Mouse (Mus musculus) right cerebral cortex, postnatal 25 days (tissue): ENCODE results near the gene Ifi205.
"Not testable (repeated sequence)": the region's sequence is repeated elsewhere in the genome, so short reads cannot be mapped to it uniquely, and the experiment has no call there.

ENCODE experiments used
- DNase-seq: peaks from one replicate; pipeline ENCODE4 v3.0.0; 2022

Gene Ifi205

GRCm38 (mm10) chr1:174031698-174032097 lies at the start of gene Ifi205:
Gene Ifi205 (minus strand): TSS chr1:174031810.
- no peak for DNase-seq

GRCm38 (mm10) chr1:174066305-174066704 lies 34.7 kb upstream of the Ifi205 start, which contains the start of gene Olfr430:
Gene Olfr430 (plus strand): TSS chr1:174066605.
- DNase-seq, result no peak

GRCm38 (mm10) chr1:174055248-174055647 lies 23.6 kb upstream of the Ifi205 start:
- DNase-seq, result no peak

- DNase-seq, result no peak
Measured at GRCm38 (mm10) chr1:174052981-174053380, 21.4 kb upstream of the Ifi205 start.

- no peak for DNase-seq
Measured at GRCm38 (mm10) chr1:174051931-174052536, 20.4 kb upstream of the Ifi205 start.

GRCm38 (mm10) chr1:174051515-174051914 lies 19.9 kb upstream of the Ifi205 start:
- no peak for DNase-seq

- no peak for DNase-seq
Measured at GRCm38 (mm10) chr1:174050532-174050931, 18.9 kb upstream of the Ifi205 start.

GRCm38 (mm10) chr1:174049357-174049756 lies 17.7 kb upstream of the Ifi205 start:
- not testable (repeated sequence) for DNase-seq

- no peak for DNase-seq
Measured at GRCm38 (mm10) chr1:174048893-174049292, 17.3 kb upstream of the Ifi205 start, which contains the start of gene Olfr432. Gene Olfr432 (plus strand): TSS chr1:174049205.

- not testable (repeated sequence) for DNase-seq
Measured at GRCm38 (mm10) chr1:174048227-174048626, 16.6 kb upstream of the Ifi205 start.

GRCm38 (mm10) chr1:174044431-174044830 lies 12.8 kb upstream of the Ifi205 start:
- DNase-seq, result no peak

GRCm38 (mm10) chr1:174042091-174042884 lies 10.7 kb upstream of the Ifi205 start:
- DNase-seq, result not testable (repeated sequence)

- no peak for DNase-seq
Measured at GRCm38 (mm10) chr1:174040523-174041177, 9.0 kb upstream of the Ifi205 start, which contains the start of gene Olfr433. Gene Olfr433 (plus strand): TSS chr1:174040705.

GRCm38 (mm10) chr1:174038480-174038879 lies 6.9 kb upstream of the Ifi205 start:
- DNase-seq, result no peak

GRCm38 (mm10) chr1:174035841-174036240 lies 4.2 kb upstream of the Ifi205 start:
- DNase-seq, result no peak

- not testable (repeated sequence) for DNase-seq
Measured at GRCm38 (mm10) chr1:174007050-174007449, 24.6 kb downstream of the Ifi205 start.

GRCm38 (mm10) chr1:174004352-174005109 lies 27.1 kb downstream of the Ifi205 start:
- DNase-seq, result not testable (repeated sequence)

- DNase-seq, result no peak
Measured at GRCm38 (mm10) chr1:173995003-173995402, 36.6 kb downstream of the Ifi205 start.

- DNase-seq, result not testable (repeated sequence)
Measured at GRCm38 (mm10) chr1:173982694-173983305, 48.8 kb downstream of the Ifi205 start, which contains the start of gene Ifi202b. Gene Ifi202b (minus strand): TSS chr1:173982744.

- DNase-seq, result not testable (repeated sequence)
Measured at GRCm38 (mm10) chr1:173981038-173981437, 50.6 kb downstream of the Ifi205 start.

GRCm38 (mm10) chr1:173977622-173978021 lies 54.0 kb downstream of the Ifi205 start:
- DNase-seq, result no peak

GRCm38 (mm10) chr1:173973111-173973510 lies 58.5 kb downstream of the Ifi205 start:
- peak; percentile 9 for DNase-seq
